Mouse (Mus musculus) lung, embryonic 16.5 days (tissue): ENCODE measurements around the gene Castor2. TPM values are rescaled to one million over a fixed set of nuclear protein-coding genes. Genes with fewer than 3 reads are reported as not detected.

Experiments
- ATAC-seq: fragments of 200-750 bp; cut with Nextera tagmentation; 2 replicates; pipeline ENCODE4 v1.8.0; 2017; ENCODE audit warnings: low read depth, mild to moderate bottlenecking, moderate library complexity
- H3K27ac ChIP-seq: fragments of 300-500 bp; sonication (generic); 2 replicates; pipeline ENCODE4 v1.5.1; 2014; ENCODE audit warnings: mild to moderate bottlenecking, control low read depth, low read length
- H3K27me3 ChIP-seq: fragments of 300-500 bp; sonication (generic); 2 replicates; pipeline ENCODE4 v1.6.1; 2014; ENCODE audit warnings: low read depth, low read length, mixed read lengths; ENCODE audit not compliant: control insufficient read depth, insufficient read depth
- H3K36me3 ChIP-seq: fragments of 300-500 bp; sonication (generic); 2 replicates; pipeline ENCODE4 v1.6.1; 2014; ENCODE audit warnings: low read length; ENCODE audit not compliant: control insufficient read depth, insufficient read depth
- H3K4me1 ChIP-seq: fragments of 300-500 bp; sonication (generic); replicated peaks from 2 replicates; pipeline ENCODE4 v1.6.1; 2014; ENCODE audit warnings: low read length, mixed read lengths; ENCODE audit not compliant: control insufficient read depth, insufficient read depth
- H3K4me2 ChIP-seq: fragments of 300-500 bp; sonication (generic); 2 replicates; pipeline ENCODE4 v1.6.1; 2014; ENCODE audit warnings: low read depth, low read length, control low read depth
- H3K4me3 ChIP-seq: fragments of 300-500 bp; sonication (generic); 2 replicates; pipeline ENCODE4 v1.5.1; 2014; ENCODE audit warnings: mild to moderate bottlenecking, low read length, control low read depth
- H3K9ac ChIP-seq: fragments of 300-500 bp; sonication (generic); 2 replicates; pipeline ENCODE4 v1.6.1; 2014; ENCODE audit warnings: low read length, control low read depth
- H3K9me3 ChIP-seq: fragments of 300-500 bp; sonication (generic); 2 replicates; pipeline ENCODE4 v1.6.1; 2016; ENCODE audit warnings: low read length; ENCODE audit not compliant: control insufficient read depth
- WGBS: fragments of 180-500 bp; shearing (Covaris S2); extraction: QIAGEN DNeasy Blood & Tissue Kit; methylation state at CpG from one replicate; pipeline ENCODE4 v1.1.7; 2014; 5-methylcytosine and 5-hydroxymethylcytosine counted together
- polyA plus RNA-seq: library from polyadenylated mRNA; unstranded; fragments of >200 nt; fragmentation: Nextera tagmentation; extraction: Ambion mirVana; gene quantifications from 2 replicates; pipeline ENCODE4 v1.2.1, GENCODE M21; 2015

The Castor2 gene
- polyA plus RNA-seq, 1 experiment from 2014 or later: 3.6 TPM

- H3K4me1 ChIP-seq: no peaks in the 10 kb centered on the region
- H3K9ac ChIP-seq: no peak overlapping the region
- ATAC-seq: peak; percentile 75
- peaks cover 4% of the 10 kb centered on the region; the same call in 1 of the 2 replicates for H3K36me3 ChIP-seq
- no peaks in the 10 kb centered on the region for H3K27me3 ChIP-seq
- no peak overlapping the region for H3K4me2 ChIP-seq
- peak overlapping the region; percentile 60 for H3K27ac ChIP-seq
- 0 out of 2 replicates have a peak, but pooled peaks cover 3% of the 10 kb centered on the region for H3K9me3 ChIP-seq
- H3K4me3 ChIP-seq: no peak overlapping the region
- 42% methylated on average over 7 of the region's 7 CpGs for WGBS
These were observed 41.7 kb downstream of the Castor2 start for GRCm38 (mm10) chr5:134141236-134141635.

GRCm38 (mm10) chr5:134142381-134142780 lies 42.9 kb downstream of the Castor2 start:
- H3K4me3 ChIP-seq: no peak overlapping the region
- ATAC-seq: no peak
- no peak overlapping the region for H3K27ac ChIP-seq
- 0 out of 2 replicates have a peak, but pooled peaks cover 3% of the 10 kb centered on the region for H3K9me3 ChIP-seq
- no peak overlapping the region for H3K9ac ChIP-seq
- H3K4me1 ChIP-seq: peaks cover 5% of the 10 kb centered on the region; the same call in 1 of the 2 replicates
- no peaks in the 10 kb centered on the region for H3K27me3 ChIP-seq
- WGBS: 74% methylated on average over 11 of the region's 11 CpGs
- H3K4me2 ChIP-seq: no peak overlapping the region
- peaks cover 6% of the 10 kb centered on the region; the same call in 1 of the 2 replicates for H3K36me3 ChIP-seq

GRCm38 (mm10) chr5:134144986-134145385 lies 45.5 kb downstream of the Castor2 start:
- H3K4me3 ChIP-seq: no peak overlapping the region
- H3K9me3 ChIP-seq: 0 out of 2 replicates have a peak, but pooled peaks cover 3% of the 10 kb centered on the region
- WGBS: 93% methylated on average over 8 of the region's 8 CpGs
- no peak overlapping the region for H3K9ac ChIP-seq
- ATAC-seq: no peak
- H3K27ac ChIP-seq: no peak overlapping the region
- H3K4me2 ChIP-seq: no peak overlapping the region
- no peaks in the 10 kb centered on the region for H3K27me3 ChIP-seq
- peaks cover 7% of the 10 kb centered on the region; the same call in 1 of the 2 replicates for H3K4me1 ChIP-seq
- peaks cover 6% of the 10 kb centered on the region for H3K36me3 ChIP-seq

GRCm38 (mm10) chr5:134147194-134147753 lies 47.8 kb downstream of the Castor2 start:
- WGBS: 63% methylated on average over 10 of the region's 10 CpGs
- no peak overlapping the region for H3K9ac ChIP-seq

GRCm38 (mm10) chr5:134148153-134148552 lies 48.6 kb downstream of the Castor2 start:
- Histone ChIP-seq H3K27me3 (no peaks in the 10 kb centered on the region), H3K4me2 (no peak overlapping the region), H3K36me3 (peaks cover 17% of the 10 kb centered on the region), H3K4me1 (peaks cover 7% of the 10 kb centered on the region; the same call in 1 of the 2 replicates), H3K9ac (peak overlapping the region; percentile 25; the same call in 1 of the 2 replicates), H3K27ac (no peak overlapping the region), H3K4me3 (no peak overlapping the region), H3K9me3 (0 out of 2 replicates have a peak, but pooled peaks cover 3% of the 10 kb centered on the region)
- 79% methylated on average over 4 of the region's 4 CpGs for WGBS
- ATAC-seq: no peak

More at GRCm38 (mm10) chr5:134147194-134147753, 47.8 kb downstream of the Castor2 start:
- H3K36me3 ChIP-seq: peaks cover 17% of the 10 kb centered on the region
- H3K4me2 ChIP-seq: no peak overlapping the region
- H3K27me3 ChIP-seq: no peaks in the 10 kb centered on the region
- 0 out of 2 replicates have a peak, but pooled peaks cover 3% of the 10 kb centered on the region for H3K9me3 ChIP-seq
- H3K27ac ChIP-seq: peak overlapping the region; percentile 62
- peak; percentile 89 for ATAC-seq
- no peak overlapping the region for H3K4me3 ChIP-seq
- H3K4me1 ChIP-seq: peaks cover 7% of the 10 kb centered on the region; the same call in 1 of the 2 replicates

GRCm38 (mm10) chr5:134151895-134152294 lies 52.4 kb downstream of the Castor2 start:
- no peak overlapping the region for H3K9ac ChIP-seq
- H3K4me1 ChIP-seq: peaks cover 4% of the 10 kb centered on the region; the same call in 1 of the 2 replicates
- peaks cover 30% of the 10 kb centered on the region for H3K36me3 ChIP-seq
- H3K27me3 ChIP-seq: no peaks in the 10 kb centered on the region
- no peaks in the 10 kb centered on the region for H3K9me3 ChIP-seq
- no peak overlapping the region for H3K4me3 ChIP-seq
- ATAC-seq: no peak
- H3K27ac ChIP-seq: no peak overlapping the region
- WGBS: 66% methylated on average over 11 of the region's 11 CpGs
- no peak overlapping the region for H3K4me2 ChIP-seq

- no peak for ATAC-seq
- Histone ChIP-seq H3K4me2 (no peak overlapping the region), H3K27ac (no peak overlapping the region), H3K9me3 (no peaks in the 10 kb centered on the region), H3K27me3 (no peaks in the 10 kb centered on the region), H3K4me1 (no peaks in the 10 kb centered on the region), H3K9ac (no peak overlapping the region), H3K36me3 (peaks cover 32% of the 10 kb centered on the region), H3K4me3 (no peak overlapping the region)
- WGBS: 87% methylated on average over 7 of the region's 7 CpGs
These were observed 56.5 kb downstream of the Castor2 start for GRCm38 (mm10) chr5:134155916-134156466.

GRCm38 (mm10) chr5:134164688-134165087 lies 65.2 kb downstream of the Castor2 start:
- ATAC-seq: peak; percentile 60; the same call in 1 of the 2 replicates
- H3K4me3 ChIP-seq: no peak overlapping the region
- 44% methylated on average over 5 of the region's 5 CpGs for WGBS
- H3K36me3 ChIP-seq: peaks cover 30% of the 10 kb centered on the region
- no peak overlapping the region for H3K27ac ChIP-seq
- H3K4me1 ChIP-seq: peaks cover 2% of the 10 kb centered on the region; the same call in 1 of the 2 replicates
- no peak overlapping the region for H3K9ac ChIP-seq
- no peak overlapping the region for H3K4me2 ChIP-seq
- H3K27me3 ChIP-seq: no peaks in the 10 kb centered on the region
- H3K9me3 ChIP-seq: no peaks in the 10 kb centered on the region

- no peak overlapping the region for H3K4me2 ChIP-seq
- no peak overlapping the region for H3K4me3 ChIP-seq
- no peaks in the 10 kb centered on the region for H3K9me3 ChIP-seq
- ATAC-seq: no peak
- WGBS: 85% methylated on average over 7 of the region's 7 CpGs
- H3K9ac ChIP-seq: no peak overlapping the region
- H3K36me3 ChIP-seq: peaks cover 17% of the 10 kb centered on the region
- H3K27ac ChIP-seq: no peak overlapping the region
- no peaks in the 10 kb centered on the region for H3K27me3 ChIP-seq
- peaks cover 2% of the 10 kb centered on the region; the same call in 1 of the 2 replicates for H3K4me1 ChIP-seq
These were observed 67.1 kb downstream of the Castor2 start for GRCm38 (mm10) chr5:134166642-134167041.
